Comparison of ENCODE assay signal across 20 mouse cellular contexts in the genomic region with DNA sequence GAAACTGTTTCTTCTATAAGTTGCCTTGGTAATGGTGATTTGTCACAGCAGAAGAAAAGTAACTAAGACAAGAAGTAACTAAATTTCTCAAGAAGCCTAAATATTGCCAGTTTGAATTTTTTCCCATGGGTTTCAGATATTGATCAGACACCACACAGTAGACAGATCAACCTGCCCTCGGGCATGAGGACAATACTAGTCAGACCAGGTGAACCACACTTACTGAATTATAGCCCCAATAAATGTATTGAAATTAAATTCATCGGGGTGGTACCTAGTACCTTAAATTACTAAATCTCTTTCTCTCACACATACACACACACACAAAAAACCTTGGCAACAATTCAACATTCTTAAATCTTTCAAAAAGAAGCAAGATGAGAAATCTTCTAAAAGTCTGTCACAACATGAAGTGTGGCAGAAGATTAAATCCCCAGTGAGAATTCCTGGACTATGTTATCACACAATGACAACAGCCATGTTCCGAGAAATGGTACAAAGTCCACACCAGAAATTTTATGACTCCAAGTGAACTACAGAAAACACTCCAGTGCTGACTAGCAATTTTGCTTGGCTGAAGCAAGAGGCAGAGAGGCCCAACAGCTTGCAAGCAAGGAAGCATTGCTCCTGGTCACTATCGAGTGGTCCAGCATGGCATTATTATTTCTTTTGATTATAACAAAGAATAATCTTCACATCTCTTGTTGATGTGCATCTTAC.
"Had no signal": no experiment of that assay in that cellular context is flagged by ENCODE, and none has a peak within 500 bp of the region (broad histone marks: within the 10 kb centered on the region; RNA-seq: fewer than 3 reads in every experiment).

No protein-coding gene starts in this region.

- ATAC-seq: lung, postnatal 0 days; midbrain, embryonic 15.5 days had no signal

- H3K9me3 ChIP-seq: limb, embryonic 10.5 days; limb, embryonic 13.5 days; liver, embryonic 15.5 days; midbrain, embryonic 12.5 days; midbrain, embryonic 15.5 days; neural tube, embryonic 12.5 days; neural tube, embryonic 15.5 days; stomach, embryonic 15.5 days had no signal

- H3K4me2 ChIP-seq: limb, embryonic 13.5 days; liver, embryonic 15.5 days; lung, embryonic 14.5 days; midbrain, embryonic 12.5 days; midbrain, embryonic 15.5 days; neural tube, embryonic 12.5 days; neural tube, embryonic 15.5 days; stomach, embryonic 15.5 days had no signal

- H3K27me3 ChIP-seq: limb, embryonic 13.5 days; liver, embryonic 15.5 days; midbrain, embryonic 12.5 days; midbrain, embryonic 15.5 days; neural tube, embryonic 12.5 days; neural tube, embryonic 15.5 days; stomach, embryonic 15.5 days had no signal

- H3K36me3 ChIP-seq: limb, embryonic 10.5 days; limb, embryonic 13.5 days; midbrain, embryonic 12.5 days; midbrain, embryonic 15.5 days; neural tube, embryonic 12.5 days; neural tube, embryonic 15.5 days; stomach, embryonic 15.5 days had no signal

- DNase-seq: kidney, adult 11 months; kidney, postnatal 25 days; layer of hippocampus, adult 9-11 months; liver; lung, embryonic 14.5 days; right cerebral cortex, adult 18-20 months; right cerebral cortex, postnatal 14 days; right cerebral cortex, postnatal 4 days; spleen, adult 18-20 months; thymus, postnatal 25 days had no signal

- H3K27ac ChIP-seq: limb, embryonic 10.5 days; limb, embryonic 13.5 days; liver, embryonic 15.5 days; macrophage; midbrain, embryonic 12.5 days; midbrain, embryonic 15.5 days; neural tube, embryonic 12.5 days; neural tube, embryonic 15.5 days; stomach, embryonic 15.5 days had no signal

- H3K4me1 ChIP-seq: limb, embryonic 13.5 days; liver, embryonic 15.5 days; neural tube, embryonic 12.5 days; neural tube, embryonic 15.5 days had no signal

- H3K9ac ChIP-seq: limb, embryonic 13.5 days; liver, embryonic 15.5 days; lung, embryonic 14.5 days; midbrain, embryonic 12.5 days; midbrain, embryonic 15.5 days; neural tube, embryonic 12.5 days; neural tube, embryonic 15.5 days; stomach, embryonic 15.5 days had no signal

- H3K4me3 ChIP-seq: limb, embryonic 10.5 days; limb, embryonic 13.5 days; liver, embryonic 15.5 days; midbrain, embryonic 12.5 days; midbrain, embryonic 15.5 days; neural tube, embryonic 12.5 days; neural tube, embryonic 15.5 days; stomach, embryonic 15.5 days had no signal
